Mouse (Mus musculus) testis, adult 10 weeks (tissue): ENCODE data around the gene Rab4a. TPM values are rescaled to one million over a fixed set of nuclear protein-coding genes. Genes with fewer than 3 reads are reported as not detected.

Experiments used
- polyA plus RNA-seq: library from polyadenylated mRNA; stranded (reverse); fragments of 350-450 nt; fragmentation: Illumina TruSeq; extraction: RNeasy Lipid Tissue Mini Kit (QIAGEN cat#74804); gene quantifications from one replicate; pipeline ENCODE4 v1.2.3, GENCODE M21; 2014; ENCODE audit warnings: low read depth, low replicate concordance

The Rab4a gene
- 2.2 TPM for polyA plus RNA-seq

GRCm38 (mm10) chr8:123805718-123806373 is at the start of gene Rab4a:
TSS of gene Rab4a (plus strand) at chr8:123805985.

DNA sequence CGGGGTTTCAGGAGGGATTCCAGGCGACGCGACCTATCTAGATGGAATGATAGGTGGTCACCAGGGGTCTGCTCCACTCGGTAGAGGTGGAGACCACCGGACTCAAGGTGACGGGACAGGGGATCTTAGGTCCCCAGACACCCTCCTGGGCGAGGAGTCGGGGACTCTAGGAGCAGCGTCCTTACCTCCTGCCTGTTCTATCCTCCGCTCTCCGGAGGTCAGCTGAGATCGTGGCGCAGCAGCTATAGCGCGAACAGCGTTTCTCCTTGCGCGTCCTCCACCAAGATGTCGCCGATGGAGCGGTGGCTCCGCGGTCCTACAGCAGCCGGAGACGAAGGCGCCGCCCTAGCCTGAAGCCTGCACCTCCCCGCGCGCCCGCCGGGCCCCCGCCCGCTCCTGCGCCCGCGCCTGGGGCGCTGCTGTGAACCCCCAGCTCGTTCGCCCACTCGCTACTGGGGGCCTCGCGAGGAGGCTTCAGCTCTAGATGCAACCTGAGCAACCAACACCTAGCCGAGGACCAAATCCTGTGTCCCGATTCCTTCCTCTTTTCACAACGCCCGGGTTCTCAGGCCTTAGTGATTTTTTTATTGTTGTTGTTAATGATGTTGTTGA is 54.0 kb downstream of the Rab4a start, which contains the start of gene Ccsap:
Gene Ccsap, minus strand, starts transcription at position 562 of the 612 bp plus-strand sequence.

Other genes with a start within 250 kb of the Rab4a start
- gene Rhou, start 152.1 kb upstream of the Rab4a start, polyA plus RNA-seq: 9.1 TPM
- 6.4 TPM for gene Ccsap, start 54.2 kb downstream of the Rab4a start, polyA plus RNA-seq
- not detected for gene Acta1, start 88.8 kb downstream of the Rab4a start, polyA plus RNA-seq
- gene Nup133, start 143.3 kb downstream of the Rab4a start, polyA plus RNA-seq: 20.5 TPM
- 2.5 TPM for gene Abcb10, start 177.1 kb downstream of the Rab4a start, polyA plus RNA-seq
- 10.3 TPM for gene Taf5l, start 215.4 kb downstream of the Rab4a start, polyA plus RNA-seq
- gene Urb2, start 215.5 kb downstream of the Rab4a start, polyA plus RNA-seq: 34.1 TPM